Mouse (Mus musculus) cortical plate, adult 2 months (tissue): ENCODE measurements around the gene Nsd2. TPM values are rescaled to one million over a fixed set of nuclear protein-coding genes. Genes with fewer than 3 reads are reported as not detected.
A peak's percentile ranks its signal among the peaks of the same experiment; 100 is the strongest.

Experiments
- H3K27ac ChIP-seq: fragments of 200-500 bp; 2 replicates; pipeline ENCODE4 v1.5.1; 2012; ENCODE audit warnings: low read length, control low read depth, inconsistent platforms; ENCODE audit not compliant: insufficient read depth
- H3K4me1 ChIP-seq: fragments of 200-500 bp; 2 replicates; pipeline ENCODE4 v1.6.1; 2011; ENCODE audit warnings: low read length; ENCODE audit not compliant: control insufficient read depth, insufficient read depth
- H3K4me3 ChIP-seq: fragments of 200-500 bp; 2 replicates; pipeline ENCODE4 v1.5.1; 2011; ENCODE audit warnings: mild to moderate bottlenecking, low read length, control low read depth; ENCODE audit not compliant: insufficient read depth
- CTCF ChIP-seq: fragments of 200-500 bp; IDR thresholded peaks from 2 replicates; pipeline ENCODE4 v1.5.1; 2011; ENCODE audit warnings: mild to moderate bottlenecking, control low read depth, low read length; ENCODE audit not compliant: insufficient read depth; ENCODE audit errors: extremely low read depth
- POLR2A ChIP-seq: fragments of 200-500 bp; IDR thresholded peaks from 2 replicates; pipeline ENCODE4 v1.6.1; 2011; ENCODE audit warnings: mild to moderate bottlenecking, low read length, control low read depth; ENCODE audit not compliant: insufficient read depth; ENCODE audit errors: extremely low read depth
- polyA plus RNA-seq: library from polyadenylated mRNA; depleted of rRNA; stranded (reverse); fragments of >200 nt; gene quantifications from 2 replicates; pipeline ENCODE4 v1.2.3, GENCODE M21; 2012

The Nsd2 gene
- polyA plus RNA-seq, 1 experiment = 42.7 TPM

DNA sequence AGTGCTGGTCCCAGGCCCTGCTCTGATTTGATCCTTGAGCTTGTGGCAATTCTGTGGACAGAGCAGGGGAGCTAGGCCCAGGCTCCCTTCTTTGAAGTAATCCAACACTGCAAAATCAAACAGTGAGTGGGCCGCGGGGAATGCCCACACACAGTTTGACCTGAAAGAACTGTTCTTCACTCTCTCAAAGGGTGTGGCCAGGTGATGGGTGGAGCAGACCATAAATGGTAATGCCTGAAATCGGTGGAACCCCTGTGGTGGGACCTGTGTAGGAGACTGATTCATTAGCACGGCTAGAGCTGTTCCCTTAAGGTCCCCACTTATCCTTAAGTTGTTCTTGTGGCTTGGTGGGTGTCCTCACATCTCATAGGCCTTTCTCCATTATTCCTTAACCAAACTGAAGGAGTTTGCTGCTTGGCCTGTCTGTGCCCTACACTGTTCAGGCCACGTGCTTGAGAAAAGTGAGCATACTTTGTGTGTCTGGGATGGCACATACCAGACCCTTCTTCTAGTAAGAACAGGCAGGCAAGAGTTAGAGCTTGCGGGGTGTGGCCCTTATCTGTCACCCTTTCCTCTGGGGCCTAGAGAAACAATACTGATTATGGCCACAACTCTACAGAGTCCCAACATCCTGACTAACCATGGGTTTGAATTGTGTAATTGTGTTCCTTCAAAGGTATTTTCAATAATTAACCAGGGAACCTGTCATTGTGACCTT lies 4.4 kb upstream of the Nsd2 start:
- no peaks in the 10 kb centered on the region for H3K4me1 ChIP-seq
- H3K27ac ChIP-seq = no peak overlapping the region
- no peak overlapping the region for H3K4me3 ChIP-seq
- TF ChIP-seq CTCF (no peak), POLR2A (no peak)

DNA sequence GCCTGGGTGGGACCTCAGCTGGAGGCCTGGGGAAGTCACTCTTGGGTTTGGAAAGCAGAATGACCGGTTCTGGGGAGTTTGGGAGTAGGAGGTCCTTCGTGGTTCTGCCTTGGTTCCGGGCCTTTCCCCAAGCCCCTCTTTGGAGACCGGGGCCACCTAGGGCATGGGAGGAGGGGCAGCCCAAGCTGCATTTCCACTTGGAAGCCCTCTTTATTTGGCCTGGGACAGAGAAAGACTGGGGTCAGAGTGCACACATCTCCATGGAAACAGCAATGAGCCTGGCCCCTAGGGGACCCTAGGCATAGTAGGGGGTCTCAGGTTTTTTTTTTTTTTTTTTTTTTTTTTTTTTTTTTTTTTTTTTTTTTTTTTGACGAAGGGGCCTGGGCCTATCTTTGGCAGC lies 2.4 kb upstream of the Nsd2 start:
- TF ChIP-seq POLR2A = no peak
- Histone ChIP-seq H3K4me1 (peaks cover 3% of the 10 kb centered on the region; the same call in 1 of the 2 replicates), H3K4me3 (no peak overlapping the region), H3K27ac (no peak overlapping the region)

DNA sequence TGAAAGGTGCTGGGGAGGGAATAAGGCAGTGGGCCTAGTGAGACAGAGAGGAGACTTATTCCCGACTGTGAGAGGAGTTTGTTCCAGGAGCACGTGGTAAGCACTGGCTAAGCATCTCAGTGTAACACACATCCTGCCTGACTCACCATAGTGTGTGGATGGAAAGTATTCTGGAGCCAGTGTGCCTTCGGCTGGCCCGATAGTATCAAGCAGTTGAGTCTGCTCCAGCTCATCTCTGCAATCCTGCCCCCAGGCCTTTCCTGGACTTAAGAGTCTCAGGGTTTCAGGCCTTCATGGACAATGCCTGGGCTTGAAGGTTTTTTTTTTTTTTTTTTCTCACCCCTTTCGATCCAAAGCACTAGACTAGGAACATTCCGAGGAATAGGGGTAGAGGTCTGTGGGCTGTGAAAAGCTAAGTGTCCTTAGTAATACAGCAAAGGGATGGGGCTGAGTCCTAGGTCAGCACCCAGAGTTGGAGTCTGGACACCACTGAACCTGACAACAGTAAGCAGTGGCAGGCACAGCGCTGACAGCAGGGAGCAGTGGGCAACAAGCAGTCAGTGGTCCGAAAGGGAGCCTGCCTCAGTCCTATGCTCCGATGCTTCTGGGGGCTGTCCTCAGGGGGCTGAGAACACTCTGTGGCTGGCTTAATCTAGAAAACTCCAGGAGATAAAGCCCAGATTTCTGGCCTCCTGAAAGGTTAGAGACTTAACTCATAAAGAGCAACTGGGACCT lies 1.2 kb upstream of the Nsd2 start:
- no peak overlapping the region for H3K27ac ChIP-seq
- H3K4me1 ChIP-seq = peaks cover 3% of the 10 kb centered on the region; the same call in 1 of the 2 replicates
- H3K4me3 ChIP-seq = peak overlapping the region; percentile 75
- TF ChIP-seq POLR2A = 0 out of 2 replicates have a peak, but pooled peaks have one; percentile 41
- no peak for TF ChIP-seq CTCF

DNA sequence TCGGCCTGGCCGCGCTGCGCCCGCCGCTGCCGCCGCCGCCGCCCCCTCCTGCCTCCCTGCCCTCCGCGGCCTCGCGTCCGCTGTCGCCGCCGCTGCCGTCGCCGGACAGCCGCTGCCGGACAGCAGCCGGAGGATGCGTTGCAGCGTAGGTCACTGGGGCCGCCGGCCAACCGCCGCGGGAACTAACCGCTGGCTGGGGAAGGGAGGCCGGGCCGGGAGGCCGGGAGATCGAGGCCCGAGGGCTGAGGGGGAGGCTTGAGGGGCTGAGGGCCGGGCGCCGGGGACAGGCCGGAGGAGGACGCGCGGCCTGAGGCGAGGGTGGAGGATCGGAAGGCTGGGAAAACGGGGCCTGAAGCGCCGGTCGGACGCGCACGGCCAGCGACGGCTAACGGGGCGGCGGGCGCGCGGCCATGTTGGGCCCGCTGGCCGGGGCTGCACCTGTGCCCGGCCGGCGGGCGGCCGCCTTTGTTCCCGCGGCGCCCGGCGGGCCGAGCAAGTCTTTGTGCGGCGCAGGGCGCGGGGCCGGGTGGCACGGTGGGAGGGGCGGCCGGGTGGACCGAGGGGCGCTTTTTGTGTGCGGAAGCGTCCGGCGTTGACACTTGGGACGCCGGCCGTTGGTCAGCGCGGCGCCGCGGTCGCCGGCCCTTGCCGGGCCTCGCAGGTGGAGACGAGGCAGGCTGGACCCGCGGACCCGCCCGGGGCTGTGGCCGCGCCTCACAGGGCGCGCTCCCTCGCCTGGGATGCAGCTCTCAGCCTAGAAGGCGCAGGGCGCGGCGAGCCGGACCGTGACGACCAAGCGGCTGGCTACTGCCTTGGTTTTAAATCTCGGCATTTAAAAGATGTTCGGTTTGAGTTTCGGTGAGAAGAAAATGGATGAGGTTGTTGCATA lies 452 bp downstream of the Nsd2 start:
- peak overlapping the region; percentile 94 for H3K27ac ChIP-seq
- H3K4me1 ChIP-seq = peaks cover 3% of the 10 kb centered on the region; the same call in 1 of the 2 replicates
- no peak for TF ChIP-seq CTCF
- no peak for TF ChIP-seq POLR2A
- peak overlapping the region; percentile 57 for H3K4me3 ChIP-seq

DNA sequence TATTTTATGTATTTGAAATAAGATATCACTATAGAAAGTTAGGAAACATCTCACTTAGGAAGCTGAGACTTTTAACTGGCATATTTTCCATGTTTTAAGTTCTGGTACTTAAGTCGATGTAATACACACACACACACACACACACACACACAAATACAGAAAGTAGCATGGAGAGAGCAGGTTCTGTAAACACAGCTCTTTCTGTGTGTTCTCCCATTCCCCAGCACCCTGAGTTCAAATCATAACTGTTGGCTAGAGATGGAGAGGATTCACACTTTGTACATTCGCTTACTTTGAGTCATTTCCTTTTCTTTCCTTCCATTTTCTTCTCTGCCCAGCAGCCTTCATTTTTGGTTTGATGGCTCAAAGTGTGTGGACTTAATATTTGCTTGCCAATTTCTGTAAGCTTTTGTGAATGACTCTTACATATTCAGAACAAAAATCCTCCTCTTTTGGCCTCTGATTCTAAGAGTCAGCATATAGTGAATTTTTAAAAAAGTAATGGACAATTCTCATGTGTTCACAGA lies 1.4 kb downstream of the Nsd2 start:
- TF ChIP-seq POLR2A (no peak), CTCF (no peak)
- Histone ChIP-seq H3K4me3 (peak overlapping the region; percentile 57; the same call in 1 of the 2 replicates), H3K4me1 (peaks cover 3% of the 10 kb centered on the region; the same call in 1 of the 2 replicates), H3K27ac (no peak overlapping the region)

DNA sequence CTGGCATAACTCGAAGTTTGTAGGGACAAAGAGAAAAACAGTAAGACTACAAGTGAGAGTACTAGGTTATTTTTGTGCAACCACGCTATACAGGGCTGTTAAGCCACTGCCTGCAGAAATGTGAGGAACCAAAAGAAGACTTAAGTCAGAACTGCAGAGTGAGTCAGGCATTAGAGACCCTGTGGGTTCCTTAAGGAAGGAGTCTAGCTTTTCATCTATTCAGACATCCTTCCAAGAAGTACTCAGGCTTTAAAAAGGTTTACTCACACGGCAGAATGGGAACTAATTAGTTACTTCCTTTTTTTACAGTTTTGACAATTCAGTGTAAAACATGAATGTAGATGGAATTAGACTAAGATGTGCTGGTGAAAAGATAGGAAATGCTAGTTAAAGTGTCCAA lies 1.9 kb downstream of the Nsd2 start:
- no peak overlapping the region for H3K27ac ChIP-seq
- H3K4me1 ChIP-seq = peaks cover 3% of the 10 kb centered on the region; the same call in 1 of the 2 replicates
- H3K4me3 ChIP-seq = no peak overlapping the region; the same call in 1 of the 2 replicates
- TF ChIP-seq POLR2A = no peak
- no peak for TF ChIP-seq CTCF

DNA sequence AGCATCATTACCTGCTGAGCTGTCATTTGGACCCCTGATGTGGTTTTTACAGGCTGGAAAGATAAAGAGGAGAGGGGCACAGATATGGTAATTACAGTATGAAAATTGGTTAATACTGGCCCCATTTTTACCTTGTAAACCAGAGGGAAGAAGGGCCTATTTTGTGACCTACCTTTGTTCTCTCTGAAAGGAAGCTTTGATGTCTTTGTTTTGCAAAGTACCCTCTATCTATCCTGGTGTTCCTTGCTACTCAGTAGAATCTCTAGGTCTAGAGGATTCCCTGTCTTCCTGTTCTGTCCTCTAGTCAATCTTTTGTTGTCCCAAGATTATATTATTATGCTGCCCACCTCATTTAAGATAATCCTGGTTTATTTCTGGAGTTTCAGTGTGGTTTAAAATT lies 5.5 kb downstream of the Nsd2 start:
- TF ChIP-seq POLR2A (no peak), CTCF (no peak)
- Histone ChIP-seq H3K4me3 (no peak overlapping the region), H3K27ac (no peak overlapping the region), H3K4me1 (peaks cover 3% of the 10 kb centered on the region; the same call in 1 of the 2 replicates)

DNA sequence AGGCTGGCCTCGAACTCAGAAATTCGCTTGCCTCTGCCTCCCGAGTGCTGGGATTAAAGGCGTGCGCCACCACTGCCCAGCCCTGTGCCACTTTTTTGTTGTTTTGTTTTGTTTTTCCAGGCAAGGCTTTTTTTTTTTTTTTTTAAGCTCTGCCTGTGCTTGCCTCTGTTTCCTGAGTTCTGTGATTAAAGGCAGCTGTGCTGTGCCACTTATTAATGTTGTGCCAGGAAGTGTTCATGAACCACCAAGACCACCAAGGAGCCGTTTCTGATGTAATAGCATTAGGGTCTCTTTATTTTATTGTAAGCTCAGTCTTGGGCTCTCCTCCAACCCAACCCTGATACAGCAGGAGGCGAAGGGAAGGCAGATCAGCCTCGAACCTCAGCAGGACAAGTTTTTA lies 7.6 kb downstream of the Nsd2 start:
- Histone ChIP-seq H3K4me1 (no peaks in the 10 kb centered on the region), H3K27ac (no peak overlapping the region), H3K4me3 (no peak overlapping the region)
- TF ChIP-seq POLR2A = no peak
- TF ChIP-seq CTCF = no peak

DNA sequence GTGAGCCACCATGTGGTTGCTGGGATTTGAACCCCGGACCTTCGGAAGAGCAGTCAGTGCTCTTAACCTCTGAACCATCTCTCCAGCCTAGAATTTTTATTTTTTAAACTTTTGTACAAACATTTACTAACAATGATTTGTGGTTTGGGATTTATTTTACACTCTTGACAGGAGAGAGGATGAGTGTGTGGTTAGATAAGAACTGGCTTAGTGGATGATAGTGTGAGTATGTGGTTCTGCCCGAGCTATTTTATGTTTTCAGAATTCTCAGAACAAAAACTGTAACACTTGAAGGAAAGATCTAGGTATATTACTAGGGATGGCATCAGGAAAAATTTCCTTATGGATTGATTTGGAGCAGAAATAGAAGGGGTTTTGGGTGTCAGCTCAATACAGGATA lies 9.4 kb downstream of the Nsd2 start:
- Histone ChIP-seq H3K4me1 (no peaks in the 10 kb centered on the region), H3K27ac (no peak overlapping the region), H3K4me3 (no peak overlapping the region)
- no peak for TF ChIP-seq CTCF
- no peak for TF ChIP-seq POLR2A
